Comparison of ENCODE assay signal across 22 mouse cellular contexts in genomic region chr2:74774359-74774758, GRCm38 (mm10). TPM values are rescaled to one million over a fixed set of nuclear protein-coding genes. Genes with fewer than 3 reads are reported as not detected.
A peak's percentile ranks its signal among the peaks of the same experiment; 100 is the strongest.
DNase-seq lines count a peak whose midpoint lies in the region.
"Had no signal": no experiment of that assay in that cellular context is flagged by ENCODE, and none has a peak within 500 bp of the region (broad histone marks: within the 10 kb centered on the region; RNA-seq: fewer than 3 reads in every experiment).

No protein-coding gene starts in this region.

- DNase-seq in frontal cortex, adult 2 months (ENCODE audit: extremely low spot score in 1 of 2, low spot score in 1 of 2), result peak; percentile 25 to 42
- DNase-seq in frontal cortex, postnatal 14 days (ENCODE audit: low spot score in 2 of 2), result no peak
- peak; percentile 76 for DNase-seq in brain, adult 2 months (ENCODE audit: low read depth, low spot score)
- peak; percentile 76 for DNase-seq in telencephalon, adult 2 months (ENCODE audit: low read depth, low spot score)
- no peak for DNase-seq in thymus, postnatal 14 days
- DNase-seq: adrenal gland, adult 2 months; adrenal gland, postnatal 10 days; adrenal gland, postnatal 25 days; cerebellum, adult 11-12 months; cerebellum, adult 2 months; cerebellum, adult 9-10 months; cerebellum, postnatal 10 days; cerebellum, postnatal 25 days; forebrain, postnatal 0 days had no signal

RNA-seq across cellular contexts. Expression of gene Hoxd1, which starts 11.6 kb away (rescaled TPM):
- 0.08 and 0.13 TPM in 2 replicates for polyA plus RNA-seq in frontal cortex, adult 2 months (2012; rRNA removed)
- polyA plus RNA-seq: adrenal gland, adult 2 months; C2C12; forebrain, embryonic 11.5 days; forebrain, embryonic 13.5 days; forebrain, embryonic 15.5 days; forebrain, postnatal 0 days had no signal

RNA-seq across cellular contexts. Expression of gene Gm28230, which starts 47.8 kb away (rescaled TPM):
- polyA plus RNA-seq in frontal cortex, adult 2 months (2012; rRNA removed), result 0.04 TPM in 1 of 2 replicates, not detected in the other
- polyA plus RNA-seq: C2C12; cortical plate, adult 2 months; embryonic facial prominence, embryonic 10.5 days; embryonic facial prominence, embryonic 12.5 days; embryonic facial prominence, embryonic 14.5 days; forebrain, embryonic 11.5 days; forebrain, embryonic 13.5 days; forebrain, embryonic 15.5 days; forebrain, postnatal 0 days had no signal

RNA-seq across cellular contexts. Expression of gene Mtx2, which starts 51.2 kb away (rescaled TPM):
- polyA plus RNA-seq in frontal cortex, adult 2 months (2012; rRNA removed), result 48.1 and 51.2 TPM in 2 replicates

Comparison
In these comparisons a context has a peak if more than half of its experiments do, and no peak if none do; other contexts are left out.
1. DNase-seq: peak in frontal cortex, adult 2 months (2 of 2), brain, adult 2 months (single experiment) and telencephalon, adult 2 months (single experiment); none in frontal cortex, postnatal 14 days (0 of 2) and thymus, postnatal 14 days (single experiment).